Mouse (Mus musculus) ES-E14 (cell line): ENCODE measurements around the gene Acy3. TPM values are rescaled to one million over a fixed set of nuclear protein-coding genes. Genes with fewer than 3 reads are reported as not detected.

ENCODE experiments used
- DNase-seq: peaks from one replicate; pipeline ENCODE4 v3.0.0-alpha.2; 2013; ENCODE audit warnings: low read depth, low spot score
- H3K27ac ChIP-seq: 2 replicates; pipeline ENCODE4 v1.5.1; 2012; ENCODE audit warnings: low read depth, mild to moderate bottlenecking, low read length, moderate library complexity, mixed read lengths; ENCODE audit not compliant: poor library complexity, insufficient read depth, severe bottlenecking
- H3K36me3 ChIP-seq: 2 replicates; pipeline ENCODE4 v1.6.1; 2012; ENCODE audit warnings: mild to moderate bottlenecking, low read length, moderate library complexity, mixed read lengths; ENCODE audit not compliant: control insufficient read depth, poor library complexity, insufficient read depth, severe bottlenecking
- H3K4me1 ChIP-seq, 2 experiments: fragments of 150-350 bp in 1 of 2; sonication (generic) in 1 of 2; 2 replicates each; pipeline ENCODE4 v1.6.1; 2012; ENCODE audit warnings: low read length in 2 of 2, mild to moderate bottlenecking in 1 of 2, mixed read lengths in 1 of 2; ENCODE audit not compliant: control insufficient read depth in 2 of 2, insufficient read depth in 2 of 2, poor library complexity in 1 of 2
- H3K4me3 ChIP-seq, 2 experiments: fragments of 150-350 bp in 1 of 2; sonication (generic) in 1 of 2; 2 replicates each; pipeline ENCODE4 v1.5.1; 2012; ENCODE audit warnings: low read length in 2 of 2, low read depth in 1 of 2, mild to moderate bottlenecking in 1 of 2, mixed read lengths in 1 of 2; ENCODE audit not compliant: insufficient read depth in 1 of 2, poor library complexity in 1 of 2, severe bottlenecking in 1 of 2
- H3K9ac ChIP-seq: 2 replicates; pipeline ENCODE4 v1.6.1; 2012; ENCODE audit warnings: low read depth, mild to moderate bottlenecking, low read length, mixed read lengths; ENCODE audit not compliant: poor library complexity, insufficient read depth, severe bottlenecking
- H3K9me3 ChIP-seq: fragments of 150-350 bp; sonication (generic); 2 replicates; pipeline ENCODE4 v1.6.1; 2012; ENCODE audit warnings: low read depth, mild to moderate bottlenecking, low read length; ENCODE audit not compliant: control insufficient read depth, insufficient read depth
- CHD2 ChIP-seq: IDR thresholded peaks from 2 replicates; pipeline ENCODE4 v1.6.1; 2014; ENCODE audit warnings: mild to moderate bottlenecking, low read depth, low read length, inconsistent platforms
- HCFC1 ChIP-seq: IDR thresholded peaks from 2 replicates; pipeline ENCODE4 v1.6.1; 2012; ENCODE audit warnings: low read length, inconsistent platforms, borderline replicate concordance; ENCODE audit not compliant: insufficient read depth
- MAFK ChIP-seq: IDR thresholded peaks from 2 replicates; pipeline ENCODE4 v1.6.1; 2014; ENCODE audit warnings: mild to moderate bottlenecking, low read depth, low read length, inconsistent platforms; ENCODE audit not compliant: insufficient read depth
- ZC3H11A ChIP-seq: IDR thresholded peaks from 2 replicates; pipeline ENCODE4 v1.6.1; 2012; ENCODE audit warnings: low read depth, mild to moderate bottlenecking, inconsistent platforms, low read length, borderline replicate concordance
- ZNF384 ChIP-seq: IDR thresholded peaks from 2 replicates; pipeline ENCODE4 v1.6.1; 2012; ENCODE audit warnings: low read depth, low read length, inconsistent platforms
- in situ Hi-C, 2 experiments: fragments of 600-800 bp; cut with MboI; formaldehyde crosslinking; loops; one replicate each; pipeline ENCODE4 v1.15.1; 2025; ENCODE audit warnings: low sequenced_read_pairs in 2 of 2, inconsistent platforms in 1 of 2; ENCODE audit not compliant: unreplicated experiment in 2 of 2
- total RNA-seq: library from RNA; depleted of rRNA; stranded (reverse); fragments of 300-350 nt; gene quantifications from 2 replicates; pipeline ENCODE4 v1.2.3, GENCODE M21; 2012

Acy3 gene
- total RNA-seq, 1 experiment, result 2.1 TPM

DNA sequence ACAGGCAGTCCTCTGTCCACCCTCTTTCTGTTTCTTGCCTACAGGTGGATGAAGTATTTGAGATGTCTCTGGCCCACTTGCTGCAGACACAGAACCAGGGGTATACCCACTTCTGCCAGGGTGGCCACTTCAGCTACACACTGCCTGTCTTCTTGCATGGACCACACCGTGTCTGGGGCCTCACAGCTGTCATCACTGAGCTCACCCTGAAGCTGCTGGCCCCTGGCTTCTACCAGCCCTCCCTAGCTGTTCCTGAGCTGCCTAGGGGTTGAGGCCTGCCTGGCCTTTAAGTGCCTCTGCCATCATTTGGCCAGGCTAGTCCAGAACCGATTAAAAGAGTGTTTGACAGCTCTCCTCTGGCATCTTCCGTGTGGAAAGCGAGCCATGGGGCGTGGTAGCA is 15.4 kb downstream of the Acy3 start:
- in situ Hi-C loops, result no loop called here
- Histone ChIP-seq H3K9ac (no peak overlapping the region), H3K36me3 (peaks cover 9% of the 10 kb centered on the region), H3K9me3 (no peaks in the 10 kb centered on the region), H3K4me3 (no peak overlapping the region), H3K4me1 (peaks cover 0 to 17% of the 10 kb centered on the region in 2 experiments; a peak in 2 of 4 replicates), H3K27ac (no peak overlapping the region)
- DNase-seq, result no peak
- TF ChIP-seq HCFC1, result no peak

GRCm38 (mm10) chr19:4003112-4003511 is 16.7 kb downstream of the Acy3 start, which contains the start of gene Doc2g:
Gene Doc2g (plus strand): TSS chr19:4003313.
- in situ Hi-C loops, result no loop called here
- Histone ChIP-seq H3K9ac (peak within 1 kb of the TSS; percentile 45), H3K4me1 (peaks cover 0 to 17% of the 10 kb centered on the region in 2 experiments; a peak in 2 of 4 replicates), H3K27ac (no peak within 1 kb of the TSS), H3K36me3 (peaks cover 20% of the 10 kb centered on the region), H3K4me3 (peak within 1 kb of the TSS; percentile 39 to 55; a peak in 3 of 4 replicates), H3K9me3 (no peaks in the 10 kb centered on the region)
- TF ChIP-seq HCFC1 (no peak), ZC3H11A (no peak), MAFK (no peak), CHD2 (no peak), ZNF384 (no peak)
- DNase-seq, result no peak

DNA sequence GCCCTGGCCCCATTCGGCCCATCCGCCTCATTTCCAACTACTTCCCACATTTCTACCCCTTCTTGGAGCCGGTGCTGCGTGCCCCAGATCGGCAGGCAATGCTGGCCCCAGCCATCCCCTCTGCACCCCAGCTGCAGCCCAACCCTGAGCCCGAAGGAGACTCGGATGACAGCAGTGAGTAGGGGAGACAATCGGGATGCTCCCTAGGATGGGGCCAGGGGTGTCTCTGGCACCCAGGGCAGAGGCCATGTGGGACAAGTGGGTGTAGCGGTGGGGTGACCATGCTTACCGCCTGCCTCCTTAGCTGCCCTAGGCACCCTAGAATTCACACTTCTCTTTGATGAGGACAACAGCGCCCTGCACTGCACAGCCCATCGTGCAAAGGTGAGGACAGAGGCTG is 17.3 kb downstream of the Acy3 start:
- H3K36me3 ChIP-seq, result peaks cover 25% of the 10 kb centered on the region
- H3K4me1 ChIP-seq, result peaks cover 0 to 17% of the 10 kb centered on the region in 2 experiments; a peak in 2 of 4 replicates
- in situ Hi-C loops, result no loop called here
- DNase-seq, result no peak
- peak overlapping the region; percentile 39 to 55; a peak in 3 of 4 replicates for H3K4me3 ChIP-seq
- peak overlapping the region; percentile 45 for H3K9ac ChIP-seq
- H3K27ac ChIP-seq, result no peak overlapping the region
- no peaks in the 10 kb centered on the region for H3K9me3 ChIP-seq
- TF ChIP-seq ZNF384 (no peak), HCFC1 (no peak)

- peaks cover 31% of the 10 kb centered on the region for H3K36me3 ChIP-seq
- TF ChIP-seq HCFC1, result no peak
- no peak for TF ChIP-seq MAFK
- TF ChIP-seq CHD2, result no peak
- TF ChIP-seq ZC3H11A, result no peak
- TF ChIP-seq ZNF384, result no peak
- no peak overlapping the region for H3K27ac ChIP-seq
- no peaks in the 10 kb centered on the region for H3K9me3 ChIP-seq
- H3K4me1 ChIP-seq, result peaks cover 0 to 14% of the 10 kb centered on the region in 2 experiments; a peak in 2 of 4 replicates
- H3K4me3 ChIP-seq, result no peak overlapping the region; a peak in 1 of 4 replicates
- DNase-seq, result no peak
- in situ Hi-C loops, result no loop called here
- H3K9ac ChIP-seq, result no peak overlapping the region; the same call in 1 of the 2 replicates
These were observed 18.0 kb downstream of the Acy3 start for GRCm38 (mm10) chr19:4004331-4004730.

GRCm38 (mm10) chr19:4005091-4005490 is 18.7 kb downstream of the Acy3 start:
- in situ Hi-C loops, result no loop called here

More at GRCm38 (mm10) chr19:4005091-4005490, 18.7 kb downstream of the Acy3 start:
- no peaks in the 10 kb centered on the region for H3K9me3 ChIP-seq
- H3K27ac ChIP-seq, result no peak overlapping the region
- no peak overlapping the region for H3K4me3 ChIP-seq
- no peak for TF ChIP-seq ZC3H11A
- TF ChIP-seq CHD2, result no peak
- TF ChIP-seq HCFC1, result no peak
- no peak for TF ChIP-seq ZNF384
- TF ChIP-seq MAFK, result no peak
- H3K9ac ChIP-seq, result no peak overlapping the region
- H3K36me3 ChIP-seq, result peaks cover 38% of the 10 kb centered on the region
- no peak for DNase-seq
- H3K4me1 ChIP-seq, result peaks cover 0 to 14% of the 10 kb centered on the region in 2 experiments; a peak in 2 of 4 replicates
